Mouse (Mus musculus) erythroid progenitor cell, adult 5-6 weeks (primary cell): ENCODE data around the gene Etfa. TPM values are rescaled to one million over a fixed set of nuclear protein-coding genes. Genes with fewer than 3 reads are reported as not detected.
A peak's percentile ranks its signal among the peaks of the same experiment; 100 is the strongest.

Source experiments
- ATAC-seq: replicated peaks from 2 replicates; pipeline ENCODE4 v1.8.0; 2016; ENCODE audit warnings: moderate number of reproducible peaks, mild to moderate bottlenecking, moderate TSS enrichment, inconsistent platforms; ENCODE audit not compliant: poor library complexity, low FRiP score, severe bottlenecking
- total RNA-seq, 2 experiments: library from RNA; stranded (forward) in 1 of 2; stranded (reverse) in 1 of 2; fragments of 150-400 nt in 1 of 2; fragments of 186-747, 209-891 nt in 1 of 2; gene quantifications; 2 replicates each; pipeline versions ENCODE4 v1.2.3 to v1.2.4; 2015 to 2017; ENCODE audit warnings: low replicate concordance in 2 of 2

Etfa gene
- total RNA-seq (2015; ENCODE audit: low replicate concordance) = 54.1 and 61.6 TPM in 2 replicates
- total RNA-seq (2017; ENCODE audit: low replicate concordance) = 40.6 and 62.4 TPM in 2 replicates

- ATAC-seq = peak; percentile 98
Measured at GRCm38 (mm10) chr9:55512027-55512543, at the start of gene Etfa. TSS of gene Etfa (minus strand) at chr9:55512243.

- ATAC-seq = no peak
Measured at GRCm38 (mm10) chr9:55560960-55561359, 48.9 kb upstream of the Etfa start.

GRCm38 (mm10) chr9:55554986-55555385 lies 42.9 kb upstream of the Etfa start:
- no peak for ATAC-seq

- no peak for ATAC-seq
Measured at GRCm38 (mm10) chr9:55549302-55549890, 37.4 kb upstream of the Etfa start.

GRCm38 (mm10) chr9:55548871-55549270 lies 36.8 kb upstream of the Etfa start:
- ATAC-seq = no peak

GRCm38 (mm10) chr9:55546176-55547010 lies 34.4 kb upstream of the Etfa start:
- ATAC-seq = peak; percentile 54

GRCm38 (mm10) chr9:55545556-55546175 lies 33.6 kb upstream of the Etfa start:
- no peak for ATAC-seq

- ATAC-seq = no peak
Measured at GRCm38 (mm10) chr9:55544861-55545555, 33.0 kb upstream of the Etfa start.

- ATAC-seq = no peak
Measured at GRCm38 (mm10) chr9:55543703-55544401, 31.8 kb upstream of the Etfa start.

GRCm38 (mm10) chr9:55543336-55543702 lies 31.3 kb upstream of the Etfa start:
- no peak for ATAC-seq

GRCm38 (mm10) chr9:55542366-55543325 lies 30.6 kb upstream of the Etfa start:
- no peak for ATAC-seq

- ATAC-seq = no peak
Measured at GRCm38 (mm10) chr9:55541681-55542365, 29.8 kb upstream of the Etfa start.

GRCm38 (mm10) chr9:55540888-55541287 lies 28.8 kb upstream of the Etfa start:
- ATAC-seq = no peak

- ATAC-seq = no peak
Measured at GRCm38 (mm10) chr9:55540391-55540770, 28.3 kb upstream of the Etfa start.

- no peak for ATAC-seq
Measured at GRCm38 (mm10) chr9:55539661-55540390, 27.8 kb upstream of the Etfa start.

GRCm38 (mm10) chr9:55539006-55539405 lies 27.0 kb upstream of the Etfa start:
- no peak for ATAC-seq

GRCm38 (mm10) chr9:55538377-55538776 lies 26.3 kb upstream of the Etfa start, which contains the start of gene Isl2:
TSS of gene Isl2 (plus strand) at chr9:55538672.
- ATAC-seq = no peak
